Comparison of ENCODE assay signal across 8 mouse cellular contexts in the genomic region with DNA sequence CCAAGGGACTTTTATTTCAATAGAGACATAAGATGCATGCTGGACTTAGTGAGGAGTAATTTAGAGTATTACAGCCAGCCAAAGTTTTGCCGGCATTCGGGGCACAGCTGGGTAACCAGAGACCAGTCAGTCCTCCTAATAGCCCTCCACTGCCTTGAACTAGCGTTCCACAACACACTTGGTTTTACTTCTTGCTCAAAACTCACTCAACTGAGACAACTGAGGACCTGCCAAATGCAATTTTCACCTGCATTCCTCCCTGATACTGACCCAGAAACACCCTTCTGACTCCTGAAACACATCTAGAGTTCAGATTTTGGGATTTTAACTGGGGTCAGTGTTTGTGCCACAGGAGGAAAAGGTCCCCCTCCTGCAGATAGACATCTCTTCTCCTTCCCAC. TPM values are rescaled to one million over a fixed set of nuclear protein-coding genes. Genes with fewer than 3 reads are reported as not detected.
A peak's percentile ranks its signal among the peaks of the same experiment; 100 is the strongest.
DNase-seq lines count a peak whose midpoint lies in the region; ATAC-seq and TF ChIP-seq lines count a peak whose summit lies in the region.

No protein-coding gene starts in this region.

- peaks cover 35% of the 10 kb centered on the region for H3K27me3 ChIP-seq in heart, embryonic 16.5 days (ENCODE audit: control insufficient read depth, insufficient read depth, low read length)
- peaks cover 69% of the 10 kb centered on the region for H3K27me3 ChIP-seq in heart, embryonic 11.5 days (ENCODE audit: control insufficient read depth, insufficient read depth, low read length)
- peaks cover 36% of the 10 kb centered on the region for H3K27me3 ChIP-seq in midbrain, embryonic 15.5 days (replicated peaks)

- H3K9ac ChIP-seq in heart, embryonic 16.5 days (ENCODE audit: low read length) = no peak overlapping the region
- H3K9ac ChIP-seq in heart, embryonic 11.5 days (ENCODE audit: low read depth, low read length) = no peak overlapping the region
- H3K9ac ChIP-seq in midbrain, embryonic 15.5 days = peak overlapping the region; percentile 79; the same call in 1 of the 2 replicates

- no peak for ATAC-seq in heart, embryonic 16.5 days (replicated peaks; ENCODE audit: extremely low read depth, insufficient read depth, low FRiP score)
- ATAC-seq in heart, embryonic 11.5 days (replicated peaks; ENCODE audit: insufficient number of reproducible peaks, low FRiP score, low TSS enrichment) = no peak
- no peak for ATAC-seq in midbrain, embryonic 15.5 days (replicated peaks)

- H3K4me1 ChIP-seq in heart, embryonic 16.5 days (ENCODE audit: control insufficient read depth, insufficient read depth, low read length) = 0 out of 2 replicates have a peak, but pooled peaks cover 3% of the 10 kb centered on the region
- H3K4me1 ChIP-seq in heart, embryonic 11.5 days (ENCODE audit: control insufficient read depth, insufficient read depth, low read length) = peaks cover 3% of the 10 kb centered on the region; the same call in 1 of the 2 replicates
- H3K4me1 ChIP-seq in cortical plate, adult 2 months (ENCODE audit: control insufficient read depth, insufficient read depth, low read length) = peaks cover 2% of the 10 kb centered on the region; the same call in 1 of the 2 replicates
- peaks cover 4% of the 10 kb centered on the region; the same call in 1 of the 2 replicates for H3K4me1 ChIP-seq in midbrain, embryonic 15.5 days

- H3K27ac ChIP-seq in heart, embryonic 16.5 days (ENCODE audit: low read length) = no peak overlapping the region
- H3K27ac ChIP-seq in heart, embryonic 11.5 days (ENCODE audit: low read depth, low read length) = no peak overlapping the region
- H3K27ac ChIP-seq in cortical plate, adult 2 months (ENCODE audit: insufficient read depth, low read length) = peak overlapping the region; percentile 21; the same call in 1 of the 2 replicates
- no peak overlapping the region for H3K27ac ChIP-seq in midbrain, embryonic 15.5 days

- H3K9me3 ChIP-seq in heart, embryonic 16.5 days (replicated peaks; ENCODE audit: control insufficient read depth, low read length) = no peaks in the 10 kb centered on the region
- no peaks in the 10 kb centered on the region for H3K9me3 ChIP-seq in heart, embryonic 11.5 days (replicated peaks; ENCODE audit: control insufficient read depth, low read length)
- no peaks in the 10 kb centered on the region for H3K9me3 ChIP-seq in midbrain, embryonic 15.5 days

- TF ChIP-seq POLR2A in cortical plate, adult 2 months (IDR thresholded peaks at IDR 0.05; ENCODE audit: extremely low read depth, insufficient read depth, low read length) = no peak

- H3K4me3 ChIP-seq in heart, embryonic 16.5 days (ENCODE audit: low read length) = no peak overlapping the region; the same call in 1 of the 2 replicates
- H3K4me3 ChIP-seq in heart, embryonic 11.5 days (ENCODE audit: low read depth, low read length) = no peak overlapping the region
- H3K4me3 ChIP-seq in cortical plate, adult 2 months (ENCODE audit: insufficient read depth, low read length) = peak overlapping the region; percentile 75
- H3K4me3 ChIP-seq in midbrain, embryonic 15.5 days = peak overlapping the region; percentile 68

- H3K4me2 ChIP-seq in heart, embryonic 16.5 days (ENCODE audit: low read depth, low read length) = peak overlapping the region; percentile 98; the same call in 1 of the 2 replicates
- H3K4me2 ChIP-seq in heart, embryonic 11.5 days = no peak overlapping the region
- peak overlapping the region; percentile 92 for H3K4me2 ChIP-seq in midbrain, embryonic 15.5 days

- peak; percentile 43 for DNase-seq in kidney, adult 18-20 months
- DNase-seq in adrenal gland, postnatal 10 days = no peak
- DNase-seq in embryo, embryonic 9.5 days (ENCODE audit: extremely low spot score) = no peak
- DNase-seq in layer of hippocampus, postnatal 25 days (ENCODE audit: extremely low spot score in 1 of 2, low spot score in 1 of 2) = no peak

- WGBS in heart, embryonic 16.5 days = 57% methylated on average over 3 of the region's 3 CpGs
- WGBS in heart, embryonic 11.5 days (ENCODE audit: insufficient replicate concordance) = 52% methylated on average over 3 of the region's 3 CpGs
- 62% methylated on average over 3 of the region's 3 CpGs for WGBS in midbrain, embryonic 15.5 days

- H3K36me3 ChIP-seq in heart, embryonic 16.5 days (ENCODE audit: control insufficient read depth, insufficient read depth) = no peaks in the 10 kb centered on the region
- no peaks in the 10 kb centered on the region for H3K36me3 ChIP-seq in heart, embryonic 11.5 days (ENCODE audit: control insufficient read depth, insufficient read depth, low read length)
- no peaks in the 10 kb centered on the region for H3K36me3 ChIP-seq in midbrain, embryonic 15.5 days (replicated peaks)

- TF ChIP-seq CTCF in cortical plate, adult 2 months (IDR thresholded peaks at IDR 0.05; ENCODE audit: extremely low read depth, insufficient read depth, low read length) = no peak

RNA-seq across cellular contexts. Expression of a gene that starts 1.3 kb away (rescaled TPM):
- polyA plus RNA-seq in heart, embryonic 16.5 days (2015; fragmentation: Nextera tagmentation; extraction: Ambion mirVana) = 2.1 and 2.7 TPM in 2 replicates
- 0.94 and 1.1 TPM in 2 replicates for polyA plus RNA-seq in heart, embryonic 11.5 days (2014; fragmentation: Nextera tagmentation; extraction: Ambion mirVana)
- 133 and 159 TPM in 2 replicates for polyA plus RNA-seq in cortical plate, adult 2 months (2012; rRNA removed)
- 26.3 and 26.7 TPM in 2 replicates for polyA plus RNA-seq in midbrain, embryonic 15.5 days (2015; fragmentation: Nextera tagmentation; extraction: Ambion mirVana)
- 10 to 100 TPM in 1 of 2 experiments, 1 to 10 TPM in 1; 9.8 to 13.8 TPM for total RNA-seq in adrenal gland, postnatal 10 days (2021)
- 100 to 1,000 TPM; 139 to 163 TPM for total RNA-seq in layer of hippocampus, postnatal 25 days (2021)

RNA-seq across cellular contexts. Expression of a gene that starts 37.3 kb away (rescaled TPM):
- polyA plus RNA-seq in heart, embryonic 16.5 days (2015; fragmentation: Nextera tagmentation; extraction: Ambion mirVana) = 32.4 and 33.6 TPM in 2 replicates
- polyA plus RNA-seq in heart, embryonic 11.5 days (2014; fragmentation: Nextera tagmentation; extraction: Ambion mirVana) = 25.9 and 27.8 TPM in 2 replicates
- polyA plus RNA-seq in cortical plate, adult 2 months (2012; rRNA removed) = 8.8 and 9.4 TPM in 2 replicates
- polyA plus RNA-seq in midbrain, embryonic 15.5 days (2015; fragmentation: Nextera tagmentation; extraction: Ambion mirVana) = 12.3 and 13.5 TPM in 2 replicates
- 10 to 100 TPM; 24.1 to 28.4 TPM for total RNA-seq in adrenal gland, postnatal 10 days (2021)
- 1 to 10 TPM; 7.5 to 8.3 TPM for total RNA-seq in layer of hippocampus, postnatal 25 days (2021)

RNA-seq across cellular contexts. Expression of a gene that starts 58.5 kb away (rescaled TPM):
- polyA plus RNA-seq in heart, embryonic 16.5 days (2015; fragmentation: Nextera tagmentation; extraction: Ambion mirVana) = 1,257 and 1,258 TPM in 2 replicates
- 941 and 954 TPM in 2 replicates for polyA plus RNA-seq in heart, embryonic 11.5 days (2014; fragmentation: Nextera tagmentation; extraction: Ambion mirVana)
- 672 and 678 TPM in 2 replicates for polyA plus RNA-seq in cortical plate, adult 2 months (2012; rRNA removed)
- polyA plus RNA-seq in midbrain, embryonic 15.5 days (2015; fragmentation: Nextera tagmentation; extraction: Ambion mirVana) = 406 and 430 TPM in 2 replicates
- total RNA-seq in adrenal gland, postnatal 10 days (2021) = 1,000 to 10,000 TPM; 1,050 to 1,199 TPM
- 100 to 1,000 TPM; 385 to 447 TPM for total RNA-seq in layer of hippocampus, postnatal 25 days (2021)

RNA-seq across cellular contexts. Expression of a gene that starts 58.7 kb away (rescaled TPM):
- 53.8 and 55.3 TPM in 2 replicates for polyA plus RNA-seq in heart, embryonic 16.5 days (2015; fragmentation: Nextera tagmentation; extraction: Ambion mirVana)
- 61.0 and 61.3 TPM in 2 replicates for polyA plus RNA-seq in heart, embryonic 11.5 days (2014; fragmentation: Nextera tagmentation; extraction: Ambion mirVana)
- polyA plus RNA-seq in cortical plate, adult 2 months (2012; rRNA removed) = 32.3 and 33.7 TPM in 2 replicates
- polyA plus RNA-seq in midbrain, embryonic 15.5 days (2015; fragmentation: Nextera tagmentation; extraction: Ambion mirVana) = 74.4 and 74.5 TPM in 2 replicates
- 10 to 100 TPM; 54.5 to 60.0 TPM for total RNA-seq in adrenal gland, postnatal 10 days (2021)
- total RNA-seq in layer of hippocampus, postnatal 25 days (2021) = 10 to 100 TPM; 46.0 to 46.8 TPM

Comparison
In these comparisons a context has a peak if more than half of its experiments do, and no peak if none do; other contexts are left out.
1. H3K4me3 ChIP-seq: peak in cortical plate, adult 2 months (single experiment) and midbrain, embryonic 15.5 days (single experiment); none in heart, embryonic 16.5 days (single experiment) and heart, embryonic 11.5 days (single experiment).